Mouse (Mus musculus) naive thymus-derived CD4-positive, alpha-beta T cell, adult 2 months (primary cell): ENCODE results near the gene Myo10.

Experiments used
- DNase-seq: peaks from one replicate; pipeline ENCODE4 v3.0.0-alpha.2; 2011; ENCODE audit warnings: low read depth

Myo10 gene

DNA sequence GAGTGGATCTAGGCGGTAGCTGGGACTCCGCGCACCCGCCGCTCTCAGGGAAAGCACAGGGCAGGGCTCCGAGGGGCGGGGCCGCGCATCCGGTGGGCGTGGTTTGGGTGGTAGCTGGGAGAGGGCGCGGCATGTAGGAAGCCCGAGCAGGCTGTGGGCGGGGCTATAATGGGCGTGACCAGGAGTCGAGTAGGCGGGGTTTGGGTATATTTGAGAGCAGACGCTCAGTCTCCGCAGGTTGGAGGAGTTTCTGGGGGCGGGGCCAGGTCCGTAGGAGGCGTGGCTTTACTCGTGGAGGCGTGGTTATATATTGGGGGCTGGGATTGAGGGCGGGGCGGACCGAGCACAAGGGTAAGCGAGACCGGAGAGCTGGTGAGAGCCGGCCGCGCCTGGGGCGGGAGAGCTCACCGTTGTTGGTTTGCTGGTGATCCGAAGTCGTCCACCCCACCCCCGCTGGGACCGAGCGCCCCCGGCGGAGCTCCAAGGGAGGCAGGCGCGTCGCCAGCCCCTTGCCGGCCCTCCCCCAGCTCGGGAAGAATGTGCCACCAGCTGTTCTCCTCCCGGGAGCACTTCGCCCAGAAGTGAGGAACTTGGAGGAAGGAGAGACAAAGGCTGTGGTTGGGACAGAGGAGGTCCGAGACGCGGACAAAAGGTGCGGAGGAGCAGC is at the start of gene Myo10:
Myo10 (plus strand) TSS at position 326 of the 667 bp plus-strand sequence.
- DNase-seq: peak; percentile 100

DNA sequence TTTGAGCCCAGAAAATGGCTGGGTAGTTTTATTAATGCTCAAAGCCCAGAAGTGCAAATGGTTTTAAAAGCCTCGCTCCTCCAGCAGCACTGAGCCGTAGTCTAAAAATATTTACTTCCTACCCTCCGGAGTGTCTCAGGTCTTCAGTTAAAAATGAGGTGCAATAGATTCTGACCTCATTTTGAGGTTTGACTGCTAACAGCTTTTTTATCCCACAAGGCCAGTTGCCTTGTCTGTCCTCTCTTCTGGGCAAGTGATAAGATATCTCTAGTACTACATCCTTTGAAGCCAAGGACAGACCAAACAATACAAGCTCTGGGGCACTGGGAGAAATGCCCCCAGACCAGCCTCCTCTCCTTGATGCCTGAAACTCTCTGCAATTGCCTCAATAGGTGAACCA is 49.2 kb upstream of the Myo10 start:
- no peak for DNase-seq

GRCm38 (mm10) chr15:25573876-25574601 is 48.3 kb upstream of the Myo10 start:
- DNase-seq: no peak

GRCm38 (mm10) chr15:25577327-25578051 is 44.8 kb upstream of the Myo10 start:
- no peak for DNase-seq

- no peak for DNase-seq
Measured at GRCm38 (mm10) chr15:25578369-25578768, 44.0 kb upstream of the Myo10 start.

- DNase-seq: no peak
Measured at GRCm38 (mm10) chr15:25580731-25581130, 41.6 kb upstream of the Myo10 start.

GRCm38 (mm10) chr15:25582055-25582454 is 40.3 kb upstream of the Myo10 start:
- DNase-seq: no peak

GRCm38 (mm10) chr15:25583361-25583760 is 39.0 kb upstream of the Myo10 start:
- no peak for DNase-seq

DNA sequence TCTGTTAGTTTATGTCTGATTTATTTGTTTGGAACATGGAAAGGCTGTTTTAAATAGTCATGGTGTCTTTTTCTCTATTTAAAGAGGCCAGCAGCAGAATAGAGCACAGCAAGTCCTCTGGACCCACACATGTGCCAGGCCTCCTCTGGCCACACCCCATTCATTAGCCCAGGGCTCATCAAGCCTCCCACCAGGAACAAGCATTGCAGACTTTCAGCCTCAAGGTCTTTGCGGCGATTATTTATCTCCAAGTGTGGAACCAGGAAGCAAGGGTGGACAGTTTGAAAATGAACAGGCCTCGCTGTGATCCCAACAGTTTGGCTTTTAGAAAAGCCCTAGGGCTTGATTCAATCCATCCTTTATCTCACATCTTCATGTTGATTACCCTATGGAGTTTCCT is 35.5 kb upstream of the Myo10 start:
- no peak for DNase-seq

DNA sequence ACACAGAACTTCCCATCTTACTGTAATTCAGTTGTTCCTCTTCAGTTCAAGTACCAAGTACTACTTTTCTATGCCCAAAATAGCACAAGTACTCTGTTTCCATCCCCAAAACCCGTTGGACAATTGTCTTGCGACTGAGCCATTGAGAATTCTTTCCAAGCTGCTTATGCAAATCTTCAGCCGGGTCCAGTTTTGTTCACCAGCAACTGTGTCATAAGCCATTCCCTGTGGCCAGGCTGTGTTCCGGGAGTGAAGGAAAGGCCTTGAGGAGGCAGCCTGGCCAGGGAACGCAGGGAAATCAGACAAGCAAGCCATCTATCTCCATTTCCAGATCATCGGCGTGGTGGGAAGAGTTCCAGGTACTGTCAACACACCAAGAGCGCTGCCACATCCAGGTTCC is 34.4 kb upstream of the Myo10 start:
- DNase-seq: no peak

- no peak for DNase-seq
Measured at GRCm38 (mm10) chr15:25589318-25589902, 32.9 kb upstream of the Myo10 start.

- DNase-seq: no peak
Measured at GRCm38 (mm10) chr15:25589916-25590315, 32.4 kb upstream of the Myo10 start.

DNA sequence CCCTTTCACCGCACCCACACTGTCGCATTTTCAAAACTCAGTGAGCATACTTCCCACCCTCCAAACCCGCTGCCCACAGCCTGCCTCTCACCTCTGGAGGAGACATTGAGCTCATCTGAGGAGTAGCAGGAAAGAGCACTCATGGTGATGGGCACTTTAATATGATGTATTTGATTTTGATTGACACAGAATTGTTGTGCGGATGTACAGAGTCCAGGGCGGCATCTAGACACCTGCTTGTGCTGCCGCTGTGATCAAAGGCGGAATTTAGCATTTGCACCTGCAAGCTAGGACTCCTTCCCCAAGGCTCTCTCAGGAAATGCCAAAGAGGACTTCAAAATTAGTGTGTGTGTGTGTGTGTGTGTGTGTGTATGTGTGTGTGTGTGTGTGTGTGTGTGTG is 31.4 kb upstream of the Myo10 start:
- DNase-seq: peak; percentile 45

DNA sequence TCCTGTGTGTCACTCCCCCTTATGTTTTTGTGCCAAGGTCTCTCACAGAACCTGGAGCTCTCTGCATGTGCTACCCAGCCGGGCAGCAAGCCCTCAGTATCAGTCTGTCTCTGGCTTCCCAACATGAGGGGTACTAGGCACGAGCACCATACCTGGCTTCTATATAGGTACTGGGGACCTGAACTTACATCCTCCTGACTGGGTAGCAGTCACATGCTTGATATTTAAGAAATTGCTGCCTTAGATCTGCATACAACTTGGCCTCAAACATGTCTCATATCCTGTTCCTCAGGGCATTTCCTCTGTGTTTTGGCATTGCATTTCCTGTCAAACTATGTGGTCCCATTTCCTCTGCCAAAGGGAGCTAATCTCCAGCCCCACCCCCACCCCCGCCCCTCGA is 30.4 kb upstream of the Myo10 start:
- DNase-seq: peak; percentile 43

DNA sequence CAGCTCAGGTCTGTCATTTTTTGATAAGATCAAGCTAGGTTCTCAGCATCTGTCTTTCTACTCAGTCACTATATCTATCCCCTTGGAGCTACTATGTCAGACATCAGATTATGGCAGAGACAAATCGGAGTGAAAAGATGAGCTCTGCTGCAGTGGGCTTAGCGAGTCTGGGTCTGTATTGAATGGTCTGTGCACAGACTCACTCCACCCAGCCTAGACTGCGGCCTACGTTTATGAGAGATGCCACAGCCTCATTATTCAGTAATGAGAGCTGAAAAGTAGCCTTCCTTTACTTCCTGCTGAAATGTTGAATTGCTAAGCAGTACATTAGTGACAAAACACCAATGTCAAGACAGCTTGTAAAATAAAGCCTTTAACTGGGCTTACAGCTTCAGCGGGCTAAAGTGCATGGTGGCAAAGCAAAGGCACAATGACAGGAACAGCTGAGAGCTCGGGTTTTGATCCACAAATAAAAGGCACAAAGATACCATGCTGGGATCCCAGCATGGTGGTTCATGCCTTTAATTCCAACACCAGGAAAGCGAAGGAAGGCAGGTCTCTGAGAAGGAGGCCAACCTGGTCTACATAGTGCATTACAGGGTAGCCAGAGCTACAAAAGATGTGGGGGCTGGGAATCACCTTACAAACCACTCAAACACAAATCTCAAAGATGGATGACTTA is 28.7 kb upstream of the Myo10 start:
- no peak for DNase-seq

- DNase-seq: no peak
Measured at GRCm38 (mm10) chr15:25598313-25598712, 24.0 kb upstream of the Myo10 start.

GRCm38 (mm10) chr15:25602306-25602705 is 20.0 kb upstream of the Myo10 start:
- DNase-seq: no peak

DNA sequence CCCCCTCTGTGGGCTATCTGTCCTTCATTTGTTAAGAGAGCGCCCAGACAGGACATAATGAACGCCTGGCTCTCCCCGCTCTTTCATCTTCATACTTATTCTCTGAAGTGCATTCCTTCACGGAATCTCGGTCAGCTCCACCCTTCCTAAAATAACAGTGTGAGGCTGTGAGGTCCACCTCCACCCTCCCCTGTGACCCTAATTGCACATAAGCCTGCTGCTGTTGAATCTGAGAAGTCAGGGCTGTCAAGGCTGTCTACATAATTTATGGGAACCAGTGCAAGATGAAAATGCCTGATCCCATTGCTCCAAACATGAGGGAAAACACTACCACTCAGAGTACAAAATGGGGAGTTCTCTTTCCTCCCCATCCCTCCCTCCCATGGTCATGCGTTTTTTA is 19.0 kb upstream of the Myo10 start:
- DNase-seq: no peak

- no peak for DNase-seq
Measured at GRCm38 (mm10) chr15:25604231-25604630, 18.1 kb upstream of the Myo10 start.

GRCm38 (mm10) chr15:25605376-25605775 is 16.9 kb upstream of the Myo10 start:
- no peak for DNase-seq

DNA sequence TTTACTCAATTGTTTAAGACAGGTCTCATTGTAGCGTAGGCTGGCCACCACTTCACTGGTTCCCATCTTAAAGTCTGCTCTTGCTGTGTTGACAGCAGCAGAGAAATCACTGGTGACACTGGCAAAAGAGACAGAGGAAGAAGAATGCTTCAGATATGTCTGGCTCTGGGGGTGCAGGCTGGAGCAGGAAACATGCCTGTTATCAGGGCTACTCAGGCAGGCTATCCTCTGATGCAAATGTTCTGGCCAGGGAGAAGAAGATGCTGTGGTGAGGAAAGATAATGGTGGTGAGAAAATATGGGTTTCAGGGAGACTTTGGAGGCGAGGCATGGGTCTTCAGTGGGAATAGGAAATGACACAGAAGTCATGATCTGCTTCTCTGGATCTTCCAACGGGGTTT is 13.6 kb upstream of the Myo10 start:
- DNase-seq: no peak

- no peak for DNase-seq
Measured at GRCm38 (mm10) chr15:25609253-25609652, 13.1 kb upstream of the Myo10 start.
